Mouse (Mus musculus) MEL (cell line): ENCODE measurements around the gene Dusp2. TPM values are rescaled to one million over a fixed set of nuclear protein-coding genes. Genes with fewer than 3 reads are reported as not detected.

Experiments
- DNase-seq: peaks from one replicate; pipeline ENCODE4 v3.0.0; 2011; ENCODE audit warnings: low read depth, low spot score
- H3K27ac ChIP-seq: 2 replicates; pipeline ENCODE4 v1.5.1; 2012; ENCODE audit warnings: low read depth, mild to moderate bottlenecking, control low read depth, low read length, moderate library complexity; ENCODE audit not compliant: control insufficient read depth
- H3K27me3 ChIP-seq, 2 experiments: fragments of 150-350 bp in 1 of 2; sonication (generic) in 1 of 2; 2 replicates each; pipeline ENCODE4 v1.6.1; 2012; ENCODE audit warnings: low read length in 2 of 2, mild to moderate bottlenecking in 2 of 2, improper control_type of control experiment in 1 of 2, moderate library complexity in 1 of 2; ENCODE audit not compliant: insufficient read depth in 2 of 2, control insufficient read depth in 1 of 2
- H3K36me3 ChIP-seq, 2 experiments: 2 replicates each; pipeline ENCODE4 v1.6.1; 2012 to 2014; ENCODE audit warnings: low read length in 2 of 2, improper control_type of control experiment in 1 of 2, inconsistent platforms in 1 of 2, mild to moderate bottlenecking in 1 of 2; ENCODE audit not compliant: insufficient read depth in 2 of 2, control insufficient read depth in 1 of 2
- H3K4me1 ChIP-seq, 2 experiments: fragments of 150-350 bp in 1 of 2; sonication (generic) in 1 of 2; 2 replicates each; pipeline ENCODE4 v1.6.1; 2012; ENCODE audit warnings: low read length in 2 of 2, improper control_type of control experiment in 1 of 2, mild to moderate bottlenecking in 1 of 2; ENCODE audit not compliant: insufficient read depth in 2 of 2, control insufficient read depth in 1 of 2
- H3K4me3 ChIP-seq, 2 experiments: fragments of 150-350 bp in 1 of 2; sonication (generic) in 1 of 2; 2 replicates each; pipeline ENCODE4 v1.5.1; 2012; ENCODE audit warnings: low read depth in 2 of 2, low read length in 2 of 2, mild to moderate bottlenecking in 2 of 2, moderate library complexity in 2 of 2, control low read depth in 1 of 2, improper control_type of control experiment in 1 of 2; ENCODE audit not compliant: control insufficient read depth in 1 of 2, insufficient read depth in 1 of 2
- H3K79me2 ChIP-seq: 2 replicates; pipeline ENCODE4 v1.6.1; 2012; ENCODE audit warnings: mild to moderate bottlenecking, low read length, moderate library complexity; ENCODE audit not compliant: control insufficient read depth, poor library complexity, insufficient read depth
- H3K9ac ChIP-seq: 2 replicates; pipeline ENCODE4 v1.6.1; 2012; ENCODE audit warnings: low read depth, mild to moderate bottlenecking, control low read depth, low read length, moderate library complexity; ENCODE audit not compliant: control insufficient read depth, poor library complexity, severe bottlenecking
- H3K9me3 ChIP-seq: fragments of 150-350 bp; sonication (generic); replicated peaks from 2 replicates; pipeline ENCODE4 v1.6.1; 2012; ENCODE audit warnings: mild to moderate bottlenecking, low read length, improper control_type of control experiment, moderate library complexity; ENCODE audit not compliant: insufficient read depth
- BHLHE40 ChIP-seq: IDR thresholded peaks from 2 replicates; pipeline ENCODE4 v1.6.1; 2012; ENCODE audit warnings: low read depth, mild to moderate bottlenecking, inconsistent platforms, low read length, improper control_type of control experiment, borderline replicate concordance
- CHD2 ChIP-seq: IDR thresholded peaks from 2 replicates; pipeline ENCODE4 v1.6.1; 2011; ENCODE audit warnings: low read length, improper control_type of control experiment
- CTCF ChIP-seq, 3 experiments: IDR thresholded peaks in 2 of 3; conservative IDR thresholded peaks in 1 of 3; 2 replicates each; pipeline ENCODE4 v1.5.1; 2011 to 2012; ENCODE audit warnings: low read length in 3 of 3, low read depth in 2 of 3, mild to moderate bottlenecking in 2 of 3, improper control_type of control experiment in 1 of 3, inconsistent platforms in 1 of 3, mixed read lengths in 1 of 3, moderate library complexity in 1 of 3; ENCODE audit not compliant: control insufficient read depth in 1 of 3, insufficient read depth in 1 of 3, poor library complexity in 1 of 3, severe bottlenecking in 1 of 3
- E2F4 ChIP-seq: IDR thresholded peaks from 2 replicates; pipeline ENCODE4 v1.6.1; 2011; ENCODE audit warnings: low read depth, low read length, improper control_type of control experiment, borderline replicate concordance
- ELF1 ChIP-seq: IDR thresholded peaks from 2 replicates; pipeline ENCODE4 v1.6.1; 2014; ENCODE audit warnings: low read depth, mild to moderate bottlenecking, inconsistent platforms, low read length, improper control_type of control experiment, moderate library complexity
- ETS1 ChIP-seq: IDR thresholded peaks from 2 replicates; pipeline ENCODE4 v1.6.1; 2012; ENCODE audit warnings: low read depth, mild to moderate bottlenecking, inconsistent platforms, low read length, improper control_type of control experiment, moderate library complexity
- HCFC1 ChIP-seq: IDR thresholded peaks from 2 replicates; pipeline ENCODE4 v1.6.1; 2012; ENCODE audit warnings: low read depth, mild to moderate bottlenecking, inconsistent platforms, low read length, improper control_type of control experiment, moderate library complexity
- JUND ChIP-seq: IDR thresholded peaks from 2 replicates; pipeline ENCODE4 v1.6.1; 2011; ENCODE audit warnings: low read depth, mild to moderate bottlenecking, improper control_type of control experiment, low read length
- KAT2A ChIP-seq: conservative IDR thresholded peaks from 2 replicates; pipeline ENCODE4 v1.6.1; 2012; ENCODE audit warnings: low read depth, low read length, improper control_type of control experiment, inconsistent platforms
- MAFK ChIP-seq: IDR thresholded peaks from 2 replicates; pipeline ENCODE4 v1.6.1; 2011; ENCODE audit warnings: low read depth, mild to moderate bottlenecking, low read length, improper control_type of control experiment, borderline replicate concordance
- MEF2A ChIP-seq: IDR thresholded peaks from 2 replicates; pipeline ENCODE4 v1.6.1; 2014; ENCODE audit warnings: low read depth, mild to moderate bottlenecking, inconsistent platforms, low read length, improper control_type of control experiment; ENCODE audit not compliant: poor library complexity, insufficient replicate concordance, severe bottlenecking; ENCODE audit errors: extremely low read depth
- MXI1 ChIP-seq: IDR thresholded peaks from 2 replicates; pipeline ENCODE4 v1.6.1; 2011; ENCODE audit warnings: mild to moderate bottlenecking, low read depth, low read length, improper control_type of control experiment
- MYB ChIP-seq: IDR thresholded peaks from 2 replicates; pipeline ENCODE4 v1.6.1; 2011; ENCODE audit warnings: mild to moderate bottlenecking, low read depth, low read length, improper control_type of control experiment
- MYC ChIP-seq: IDR thresholded peaks from 2 replicates; pipeline ENCODE4 v1.6.1; 2011; ENCODE audit warnings: low read depth, mild to moderate bottlenecking, low read length, improper control_type of control experiment, moderate library complexity
- NELFE ChIP-seq: IDR thresholded peaks from 2 replicates; pipeline ENCODE4 v1.6.1; 2011; ENCODE audit warnings: low read depth, low read length, improper control_type of control experiment
- POLR2A ChIP-seq, 2 experiments: IDR thresholded peaks; 2 replicates each; pipeline ENCODE4 v1.6.1; 2011 to 2012; ENCODE audit warnings: low read length in 2 of 2, mild to moderate bottlenecking in 2 of 2, control low read depth in 1 of 2, improper control_type of control experiment in 1 of 2, low read depth in 1 of 2, moderate library complexity in 1 of 2; ENCODE audit not compliant: control insufficient read depth in 1 of 2, insufficient read depth in 1 of 2, poor library complexity in 1 of 2
- POLR2AphosphoS2 ChIP-seq: IDR thresholded peaks from 2 replicates; pipeline ENCODE4 v1.6.1; 2011; ENCODE audit warnings: low read length, improper control_type of control experiment
- POLR2AphosphoS5 ChIP-seq: IDR thresholded peaks from 2 replicates; pipeline ENCODE4 v1.6.1; 2012; ENCODE audit warnings: low read depth, borderline replicate concordance, mild to moderate bottlenecking, inconsistent platforms, low read length, moderate library complexity, mixed read lengths
- RAD21 ChIP-seq: IDR thresholded peaks from 2 replicates; pipeline ENCODE4 v1.6.1; 2011; ENCODE audit warnings: mild to moderate bottlenecking, low read depth, low read length, improper control_type of control experiment
- TCF12 ChIP-seq: IDR thresholded peaks from 2 replicates; pipeline ENCODE4 v1.6.1; 2014; ENCODE audit warnings: low read depth, mild to moderate bottlenecking, inconsistent platforms, low read length, improper control_type of control experiment, moderate library complexity
- USF1 ChIP-seq: IDR thresholded peaks from 2 replicates; pipeline ENCODE4 v1.6.1; 2014; ENCODE audit warnings: low read depth, mild to moderate bottlenecking, inconsistent platforms, low read length, improper control_type of control experiment, moderate library complexity
- USF2 ChIP-seq, 2 experiments: IDR thresholded peaks; 2 replicates each; pipeline ENCODE4 v1.6.1; 2011 to 2012; ENCODE audit warnings: improper control_type of control experiment in 2 of 2, low read length in 2 of 2, borderline replicate concordance in 1 of 2, inconsistent platforms in 1 of 2, low read depth in 1 of 2, mild to moderate bottlenecking in 1 of 2; ENCODE audit not compliant: insufficient read depth in 1 of 2
- ZC3H11A ChIP-seq: IDR thresholded peaks from 2 replicates; pipeline ENCODE4 v1.6.1; 2012; ENCODE audit warnings: low read depth, mild to moderate bottlenecking, inconsistent platforms, low read length, improper control_type of control experiment
- ZKSCAN1 ChIP-seq: IDR thresholded peaks from 2 replicates; pipeline ENCODE4 v1.6.1; 2012; ENCODE audit warnings: low read depth, mild to moderate bottlenecking, inconsistent platforms, low read length, improper control_type of control experiment, moderate library complexity
- ZMIZ1 ChIP-seq: IDR thresholded peaks from 2 replicates; pipeline ENCODE4 v1.6.1; 2012; ENCODE audit warnings: low read depth, mild to moderate bottlenecking, inconsistent platforms, low read length, improper control_type of control experiment, moderate library complexity
- ZNF384 ChIP-seq: IDR thresholded peaks from 2 replicates; pipeline ENCODE4 v1.6.1; 2012; ENCODE audit warnings: low read depth, mild to moderate bottlenecking, inconsistent platforms, low read length, improper control_type of control experiment
- polyA plus RNA-seq, 2 experiments: library from polyadenylated mRNA; stranded (reverse) in 1 of 2; unstranded in 1 of 2; fragments of >175 nt in 1 of 2; fragments of >200 nt in 1 of 2; gene quantifications; 2 replicates each; pipeline versions ENCODE4 v1.2.1 to v1.2.4; 2012; ENCODE audit warnings: low replicate concordance in 2 of 2, low read depth in 1 of 2; ENCODE audit not compliant: insufficient read length in 2 of 2, insufficient read depth in 1 of 2, missing spikeins in 1 of 2
- total RNA-seq: library from RNA; depleted of rRNA; stranded (reverse); fragments of 300-350 nt; gene quantifications from 2 replicates; pipeline ENCODE4 v1.2.3, GENCODE M21; 2012

The Dusp2 gene
- total and polyA plus RNA-seq, 3 experiments = 10.4 to 11.6 TPM; not detected in 1

GRCm38 (mm10) chr2:127338416-127338815, 2.5 kb downstream of the Dusp2 start, which contains the start of gene Astl:
Astl (plus strand) TSS chr2:127338639.
- peaks cover 0 to 20% of the 10 kb centered on the region in 2 experiments; a peak in 3 of 4 replicates for H3K4me1 ChIP-seq
- no peak within 1 kb of the TSS for H3K9ac ChIP-seq
- DNase-seq = no peak
- H3K36me3 ChIP-seq = peaks cover 0 to 12% of the 10 kb centered on the region in 2 experiments; a peak in 2 of 4 replicates
- H3K4me3 ChIP-seq = no peak within 1 kb of the TSS
- peaks cover 12% of the 10 kb centered on the region for H3K79me2 ChIP-seq
- TF ChIP-seq POLR2A (IDR thresholded peaks at IDR 0.05; ENCODE audit: control insufficient read depth in 1 of 2, insufficient read depth in 1 of 2, low read depth in 1 of 2, low read length in 2 of 2, poor library complexity in 1 of 2) (no peak), TCF12 (no peak), ETS1 (no peak), MAFK (no peak), JUND (no peak), ZNF384 (no peak)
- H3K9me3 ChIP-seq = no peaks in the 10 kb centered on the region
- H3K27me3 ChIP-seq = no peaks in the 10 kb centered on the region; a peak in 1 of 4 replicates
- H3K27ac ChIP-seq = no peak within 1 kb of the TSS

DNA sequence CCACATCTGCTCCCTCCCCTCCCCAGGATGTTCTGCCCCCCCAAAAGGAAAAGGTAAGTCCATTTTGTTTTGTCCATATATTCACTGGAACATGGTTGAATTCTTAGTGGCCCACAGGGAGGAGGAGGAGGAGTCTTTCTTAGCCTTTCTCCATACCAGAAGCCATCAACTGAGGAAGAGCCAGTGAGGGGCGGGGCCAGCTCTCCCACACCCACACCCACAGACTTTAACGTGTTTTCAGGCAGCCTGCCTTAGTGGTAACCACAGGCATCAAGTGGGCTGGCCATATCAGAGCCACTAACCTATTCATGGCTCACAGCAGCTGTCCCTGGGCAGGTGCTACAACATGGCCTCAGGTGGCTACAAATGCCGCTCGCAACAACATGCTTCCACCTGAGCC, 2.9 kb downstream of the Dusp2 start:
- peak; percentile 42 for DNase-seq

DNA sequence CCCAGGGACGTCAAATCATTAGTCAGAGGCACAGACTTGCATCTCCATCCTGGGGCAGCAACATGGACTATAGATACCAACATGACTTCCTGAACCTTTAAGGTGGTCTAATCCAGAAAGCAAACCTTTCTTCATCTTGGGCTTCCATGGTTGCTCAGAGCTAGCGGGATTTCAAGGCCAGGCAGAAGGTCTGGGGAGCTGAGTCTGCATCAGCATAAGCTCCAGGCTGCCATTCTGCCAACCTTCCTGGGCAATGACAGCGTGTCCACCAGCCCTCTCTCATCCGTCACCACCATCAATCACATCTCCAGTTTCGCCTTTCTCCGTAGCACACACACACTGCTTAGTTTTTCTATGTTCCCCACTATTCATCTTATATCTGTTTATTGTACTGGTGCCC, 3.3 kb downstream of the Dusp2 start:
- no peak for DNase-seq
- TF ChIP-seq MYC (no peak), POLR2AphosphoS2 (no peak), RAD21 (no peak), CTCF (IDR thresholded peaks at IDR 0.05 in 2 of 3, conservative IDR thresholded peaks at IDR 0.05 in 1 of 3; ENCODE audit: control insufficient read depth in 1 of 3, insufficient read depth in 1 of 3, low read depth in 2 of 3, low read length in 3 of 3, poor library complexity in 1 of 3, severe bottlenecking in 1 of 3) (no peak), ZKSCAN1 (no peak), USF1 (no peak), BHLHE40 (no peak), ELF1 (no peak), POLR2A (IDR thresholded peaks at IDR 0.05; ENCODE audit: control insufficient read depth in 1 of 2, insufficient read depth in 1 of 2, low read depth in 1 of 2, low read length in 2 of 2, poor library complexity in 1 of 2) (no peak), NELFE (no peak), USF2 (IDR thresholded peaks at IDR 0.05; ENCODE audit: borderline replicate concordance in 1 of 2, insufficient read depth in 1 of 2, low read depth in 1 of 2, low read length in 2 of 2) (no peak), MXI1 (no peak), MEF2A (no peak)
- TF ChIP-seq, all 39 proteins: peak for 0
- H3K79me2 ChIP-seq = peaks cover 12% of the 10 kb centered on the region
- peaks cover 0 to 18% of the 10 kb centered on the region in 2 experiments; a peak in 3 of 4 replicates for H3K4me1 ChIP-seq
- no peaks in the 10 kb centered on the region for H3K9me3 ChIP-seq
- H3K9ac ChIP-seq = no peak overlapping the region
- peaks cover 0 to 12% of the 10 kb centered on the region in 2 experiments; a peak in 2 of 4 replicates for H3K36me3 ChIP-seq
- H3K4me3 ChIP-seq = no peak overlapping the region
- no peaks in the 10 kb centered on the region; a peak in 1 of 4 replicates for H3K27me3 ChIP-seq
- H3K27ac ChIP-seq = no peak overlapping the region

More for the DNA sequence above, 2.9 kb downstream of the Dusp2 start:
- no peak for TF ChIP-seq POLR2AphosphoS5
- TF ChIP-seq CHD2 = no peak
- TF ChIP-seq MAFK = no peak
- no peak for TF ChIP-seq MYB
- TF ChIP-seq BHLHE40 = no peak
- TF ChIP-seq ELF1 = no peak
- TF ChIP-seq CTCF (IDR thresholded peaks at IDR 0.05 in 2 of 3, conservative IDR thresholded peaks at IDR 0.05 in 1 of 3; ENCODE audit: control insufficient read depth in 1 of 3, insufficient read depth in 1 of 3, low read depth in 2 of 3, low read length in 3 of 3, poor library complexity in 1 of 3, severe bottlenecking in 1 of 3) = no peak
- no peak for TF ChIP-seq POLR2AphosphoS2
- TF ChIP-seq ZC3H11A = no peak
- no peak for TF ChIP-seq MEF2A
- TF ChIP-seq ZKSCAN1 = no peak
- TF ChIP-seq ZMIZ1 = no peak
- TF ChIP-seq ZNF384 = no peak
- no peak for TF ChIP-seq HCFC1
- no peak for TF ChIP-seq E2F4
- TF ChIP-seq TCF12 = no peak
- TF ChIP-seq KAT2A = no peak
- Histone ChIP-seq H3K27ac (no peak overlapping the region), H3K27me3 (no peaks in the 10 kb centered on the region; a peak in 1 of 4 replicates), H3K9ac (no peak overlapping the region), H3K9me3 (no peaks in the 10 kb centered on the region), H3K36me3 (peaks cover 0 to 12% of the 10 kb centered on the region in 2 experiments; a peak in 2 of 4 replicates), H3K79me2 (peaks cover 12% of the 10 kb centered on the region), H3K4me1 (peaks cover 0 to 20% of the 10 kb centered on the region in 2 experiments; a peak in 3 of 4 replicates), H3K4me3 (no peak overlapping the region)
